Mouse (Mus musculus) hindbrain, embryonic 14.5 days (tissue): Measurements from ENCODE around the gene Zfp618. TPM values are rescaled to one million over a fixed set of nuclear protein-coding genes. Genes with fewer than 3 reads are reported as not detected.
A peak's percentile ranks its signal among the peaks of the same experiment; 100 is the strongest.

ENCODE experiments used
- ATAC-seq: fragments of 200-750 bp; cut with Nextera tagmentation; 2 replicates; pipeline ENCODE4 v1.8.0; 2017; ENCODE audit warnings: moderate number of reproducible peaks, mild to moderate bottlenecking, moderate TSS enrichment, moderate library complexity; ENCODE audit not compliant: low FRiP score
- DNase-seq: peaks from one replicate; pipeline ENCODE4 v3.0.0-alpha.2; 2015; ENCODE audit warnings: low spot score
- H3K27ac ChIP-seq: fragments of 300-500 bp; sonication (generic); 2 replicates; pipeline ENCODE4 v1.5.1; 2014; ENCODE audit warnings: mild to moderate bottlenecking, moderate library complexity
- H3K27me3 ChIP-seq: fragments of 300-500 bp; sonication (generic); 2 replicates; pipeline ENCODE4 v1.6.1; 2014; ENCODE audit warnings: mild to moderate bottlenecking, low read length, mixed read lengths; ENCODE audit not compliant: control insufficient read depth, insufficient read depth
- H3K36me3 ChIP-seq: fragments of 300-500 bp; sonication (generic); replicated peaks from 2 replicates; pipeline ENCODE4 v1.6.1; 2014; ENCODE audit not compliant: control insufficient read depth, insufficient read depth
- H3K4me1 ChIP-seq: fragments of 300-500 bp; sonication (generic); replicated peaks from 2 replicates; pipeline ENCODE4 v1.6.1; 2014; ENCODE audit warnings: antibody characterized with exemption, low read length, mixed read lengths; ENCODE audit not compliant: control insufficient read depth, insufficient read depth
- H3K4me2 ChIP-seq: fragments of 300-500 bp; sonication (generic); replicated peaks from 2 replicates; pipeline ENCODE4 v1.6.1; 2014; ENCODE audit warnings: mild to moderate bottlenecking, moderate library complexity
- H3K4me3 ChIP-seq: fragments of 300-500 bp; sonication (generic); replicated peaks from 2 replicates; pipeline ENCODE4 v1.5.1; 2014; ENCODE audit warnings: mild to moderate bottlenecking, low read length
- H3K9ac ChIP-seq: fragments of 300-500 bp; sonication (generic); 2 replicates; pipeline ENCODE4 v1.6.1; 2014
- H3K9me3 ChIP-seq: fragments of 300-500 bp; sonication (generic); 2 replicates; pipeline ENCODE4 v1.6.1; 2016; ENCODE audit warnings: low read length; ENCODE audit not compliant: control insufficient read depth
- WGBS: fragments of 180-500 bp; shearing (Covaris S2); extraction: QIAGEN DNeasy Blood & Tissue Kit; methylation state at CpG from one replicate; pipeline ENCODE4 v1.1.7; 2014; 5-methylcytosine and 5-hydroxymethylcytosine counted together
- polyA plus RNA-seq: library from polyadenylated mRNA; unstranded; fragments of >200 nt; fragmentation: Nextera tagmentation; extraction: Ambion mirVana; gene quantifications from 2 replicates; pipeline ENCODE4 v1.2.1, GENCODE M21; 2014

Zfp618 gene
- polyA plus RNA-seq, 1 experiment from 2014 or later: 37.0 TPM

GRCm38 (mm10) chr4:63170061-63170460 is 204.7 kb downstream of the Zfp618 start:
- no peaks in the 10 kb centered on the region for H3K36me3 ChIP-seq
- H3K27ac ChIP-seq: no peak overlapping the region
- no peaks in the 10 kb centered on the region for H3K9me3 ChIP-seq
- H3K4me3 ChIP-seq: no peak overlapping the region
- 89% methylated on average over 4 of the region's 4 CpGs for WGBS
- H3K4me1 ChIP-seq: no peaks in the 10 kb centered on the region
- H3K27me3 ChIP-seq: no peaks in the 10 kb centered on the region
- no peak overlapping the region for H3K4me2 ChIP-seq
- DNase-seq: no peak
- H3K9ac ChIP-seq: no peak overlapping the region
- no peak for ATAC-seq

- Histone ChIP-seq H3K27ac (no peak overlapping the region), H3K4me1 (no peaks in the 10 kb centered on the region), H3K9me3 (no peaks in the 10 kb centered on the region), H3K4me2 (no peak overlapping the region), H3K4me3 (no peak overlapping the region), H3K27me3 (no peaks in the 10 kb centered on the region), H3K36me3 (no peaks in the 10 kb centered on the region), H3K9ac (no peak overlapping the region)
- 44% methylated on average over 24 of the region's 24 CpGs for WGBS
- ATAC-seq (no peak), DNase-seq (no peak)
Observed at GRCm38 (mm10) chr4:63171122-63171521, 205.7 kb downstream of the Zfp618 start.

- H3K9me3 ChIP-seq: no peaks in the 10 kb centered on the region
- H3K4me3 ChIP-seq: no peak within 1 kb of the TSS
- H3K4me1 ChIP-seq: no peaks in the 10 kb centered on the region
- no peak within 1 kb of the TSS for H3K9ac ChIP-seq
- WGBS: 82% methylated on average over 4 of the region's 4 CpGs
- H3K27ac ChIP-seq: no peak within 1 kb of the TSS
- H3K4me2 ChIP-seq: no peak within 1 kb of the TSS
- ATAC-seq: no peak
- no peak for DNase-seq
- no peaks in the 10 kb centered on the region for H3K36me3 ChIP-seq
- no peaks in the 10 kb centered on the region for H3K27me3 ChIP-seq
Observed at GRCm38 (mm10) chr4:63171969-63172685, 206.8 kb downstream of the Zfp618 start, which contains the start of gene Kif12. Kif12 (minus strand) TSS chr4:63172131.

- Histone ChIP-seq H3K4me1 (no peaks in the 10 kb centered on the region), H3K27me3 (no peaks in the 10 kb centered on the region), H3K36me3 (no peaks in the 10 kb centered on the region), H3K9ac (no peak overlapping the region), H3K9me3 (no peaks in the 10 kb centered on the region), H3K4me3 (no peak overlapping the region), H3K4me2 (no peak overlapping the region), H3K27ac (no peak overlapping the region)
- peak; percentile 85 for ATAC-seq
- 12% methylated on average over 5 of the region's 5 CpGs for WGBS
- peak; percentile 83 for DNase-seq
Observed at GRCm38 (mm10) chr4:63181556-63181955, 216.2 kb downstream of the Zfp618 start.

GRCm38 (mm10) chr4:63186281-63186870 is 221.0 kb downstream of the Zfp618 start:
- Histone ChIP-seq H3K27me3 (no peaks in the 10 kb centered on the region), H3K9me3 (no peaks in the 10 kb centered on the region), H3K4me2 (no peak overlapping the region), H3K9ac (no peak overlapping the region), H3K36me3 (no peaks in the 10 kb centered on the region), H3K4me1 (no peaks in the 10 kb centered on the region), H3K4me3 (no peak overlapping the region), H3K27ac (no peak overlapping the region)
- ATAC-seq: peak; percentile 63; the same call in 1 of the 2 replicates
- WGBS: 42% methylated on average over 21 of the region's 21 CpGs
- no peak for DNase-seq

Other genes with a start within 250 kb of the Zfp618 start
- not detected in 2 replicates for gene Ambp, start 189.2 kb downstream of the Zfp618 start, polyA plus RNA-seq
- 0.11 TPM in 1 of 2 replicates, not detected in the other for gene Kif12, start 206.6 kb downstream of the Zfp618 start, polyA plus RNA-seq
- gene Col27a1, start 248.4 kb downstream of the Zfp618 start, polyA plus RNA-seq: 2.0 and 2.6 TPM in 2 replicates